Mouse (Mus musculus): ENCODE results near the gene Prickle3. TPM values are rescaled to one million over a fixed set of nuclear protein-coding genes. Genes with fewer than 3 reads are reported as not detected.

Prickle3 gene
- polyA plus RNA-seq, 1 experiment from 2014 or later = 2.3 TPM

- ATAC-seq (ENCODE audit: low read depth) = no peak
- WGBS (ENCODE audit: insufficient replicate concordance) = 64% methylated on average over 21 of the region's 21 CpGs
- no peak overlapping the region for H3K4me2 ChIP-seq (ENCODE audit: low read depth, low read length)
- peaks cover 8% of the 10 kb centered on the region; the same call in 1 of the 2 replicates for H3K4me1 ChIP-seq (ENCODE audit: control insufficient read depth, low read depth, low read length)
- no peaks in the 10 kb centered on the region for H3K9me3 ChIP-seq (replicated peaks; ENCODE audit: control insufficient read depth, low read length)
- no peak overlapping the region for H3K27ac ChIP-seq (ENCODE audit: low read length)
- H3K36me3 ChIP-seq (ENCODE audit: control insufficient read depth, insufficient read depth) = no peaks in the 10 kb centered on the region
- no peak overlapping the region for H3K9ac ChIP-seq (ENCODE audit: low read depth, low read length)
- H3K4me3 ChIP-seq (ENCODE audit: low read depth, low read length) = no peak overlapping the region
- H3K27me3 ChIP-seq (ENCODE audit: control insufficient read depth, insufficient read depth, low read depth, low read length) = no peaks in the 10 kb centered on the region
Measured at GRCm38 (mm10) chrX:7665739-7666502, 8.9 kb downstream of the Prickle3 start.

GRCm38 (mm10) chrX:7670390-7670881 lies 13.4 kb downstream of the Prickle3 start:
- Histone ChIP-seq H3K4me3 (ENCODE audit: low read depth, low read length) (peak overlapping the region; percentile 62), H3K4me1 (ENCODE audit: control insufficient read depth, low read depth, low read length) (peaks cover 8% of the 10 kb centered on the region), H3K4me2 (ENCODE audit: low read depth, low read length) (peak overlapping the region; percentile 69), H3K27me3 (ENCODE audit: control insufficient read depth, insufficient read depth, low read depth, low read length) (no peaks in the 10 kb centered on the region), H3K36me3 (ENCODE audit: control insufficient read depth, insufficient read depth) (no peaks in the 10 kb centered on the region), H3K27ac (ENCODE audit: low read length) (peak overlapping the region; percentile 14; the same call in 1 of the 2 replicates), H3K9ac (ENCODE audit: low read depth, low read length) (peak overlapping the region; percentile 50), H3K9me3 (replicated peaks; ENCODE audit: control insufficient read depth, low read length) (no peaks in the 10 kb centered on the region)
- WGBS (ENCODE audit: insufficient replicate concordance) = 12% methylated on average over 18 of the region's 19 CpGs
- peak; percentile 71 for ATAC-seq (ENCODE audit: low read depth)

GRCm38 (mm10) chrX:7670921-7671623 lies 14.0 kb downstream of the Prickle3 start, which contains the start of gene Plp2:
Gene Plp2, minus strand, starts transcription at chrX:7671390.
- no peaks in the 10 kb centered on the region for H3K36me3 ChIP-seq (ENCODE audit: control insufficient read depth, insufficient read depth)
- ATAC-seq (ENCODE audit: low read depth) = peak; percentile 42
- H3K27me3 ChIP-seq (ENCODE audit: control insufficient read depth, insufficient read depth, low read depth, low read length) = no peaks in the 10 kb centered on the region
- peak within 1 kb of the TSS; percentile 62 for H3K4me3 ChIP-seq (ENCODE audit: low read depth, low read length)
- 24% methylated on average over 35 of the region's 36 CpGs for WGBS (ENCODE audit: insufficient replicate concordance)
- peak within 1 kb of the TSS; percentile 50 for H3K9ac ChIP-seq (ENCODE audit: low read depth, low read length)
- H3K9me3 ChIP-seq (replicated peaks; ENCODE audit: control insufficient read depth, low read length) = no peaks in the 10 kb centered on the region
- peak within 1 kb of the TSS; percentile 14; the same call in 1 of the 2 replicates for H3K27ac ChIP-seq (ENCODE audit: low read length)
- peak within 1 kb of the TSS; percentile 69 for H3K4me2 ChIP-seq (ENCODE audit: low read depth, low read length)
- H3K4me1 ChIP-seq (ENCODE audit: control insufficient read depth, low read depth, low read length) = peaks cover 8% of the 10 kb centered on the region

- no peak overlapping the region for H3K4me2 ChIP-seq (ENCODE audit: low read depth, low read length)
- H3K36me3 ChIP-seq (ENCODE audit: control insufficient read depth, insufficient read depth) = no peaks in the 10 kb centered on the region
- 38% methylated on average over 6 of the region's 6 CpGs for WGBS (ENCODE audit: insufficient replicate concordance)
- no peaks in the 10 kb centered on the region for H3K9me3 ChIP-seq (replicated peaks; ENCODE audit: control insufficient read depth, low read length)
- ATAC-seq (ENCODE audit: low read depth) = no peak
- H3K4me3 ChIP-seq (ENCODE audit: low read depth, low read length) = no peak overlapping the region
- H3K27me3 ChIP-seq (ENCODE audit: control insufficient read depth, insufficient read depth, low read depth, low read length) = no peaks in the 10 kb centered on the region
- peaks cover 8% of the 10 kb centered on the region for H3K4me1 ChIP-seq (ENCODE audit: control insufficient read depth, low read depth, low read length)
- H3K9ac ChIP-seq (ENCODE audit: low read depth, low read length) = no peak overlapping the region
- no peak overlapping the region for H3K27ac ChIP-seq (ENCODE audit: low read length)
Measured at GRCm38 (mm10) chrX:7672739-7673138, 15.7 kb downstream of the Prickle3 start.

GRCm38 (mm10) chrX:7673578-7674281 lies 16.7 kb downstream of the Prickle3 start:
- ATAC-seq (ENCODE audit: low read depth) = no peak
- Histone ChIP-seq H3K9ac (ENCODE audit: low read depth, low read length) (no peak overlapping the region), H3K4me2 (ENCODE audit: low read depth, low read length) (peak overlapping the region; percentile 56), H3K27me3 (ENCODE audit: control insufficient read depth, insufficient read depth, low read depth, low read length) (no peaks in the 10 kb centered on the region), H3K9me3 (replicated peaks; ENCODE audit: control insufficient read depth, low read length) (no peaks in the 10 kb centered on the region), H3K36me3 (ENCODE audit: control insufficient read depth, insufficient read depth) (no peaks in the 10 kb centered on the region), H3K4me1 (ENCODE audit: control insufficient read depth, low read depth, low read length) (peaks cover 8% of the 10 kb centered on the region), H3K4me3 (ENCODE audit: low read depth, low read length) (peak overlapping the region; percentile 43; the same call in 1 of the 2 replicates), H3K27ac (ENCODE audit: low read length) (peak overlapping the region; percentile 14; the same call in 1 of the 2 replicates)
- 18% methylated on average over 12 of the region's 12 CpGs for WGBS (ENCODE audit: insufficient replicate concordance)

- no peaks in the 10 kb centered on the region for H3K36me3 ChIP-seq (ENCODE audit: control insufficient read depth, insufficient read depth)
- peaks cover 8% of the 10 kb centered on the region for H3K4me1 ChIP-seq (ENCODE audit: control insufficient read depth, low read depth, low read length)
- no peaks in the 10 kb centered on the region for H3K27me3 ChIP-seq (ENCODE audit: control insufficient read depth, insufficient read depth, low read depth, low read length)
- ATAC-seq (ENCODE audit: low read depth) = no peak
- no peaks in the 10 kb centered on the region for H3K9me3 ChIP-seq (replicated peaks; ENCODE audit: control insufficient read depth, low read length)
- peak overlapping the region; percentile 15; the same call in 1 of the 2 replicates for H3K9ac ChIP-seq (ENCODE audit: low read depth, low read length)
- H3K4me2 ChIP-seq (ENCODE audit: low read depth, low read length) = peak overlapping the region; percentile 56
- H3K4me3 ChIP-seq (ENCODE audit: low read depth, low read length) = peak overlapping the region; percentile 43
- 17% methylated on average over 28 of the region's 28 CpGs for WGBS (ENCODE audit: insufficient replicate concordance)
- H3K27ac ChIP-seq (ENCODE audit: low read length) = peak overlapping the region; percentile 14; the same call in 1 of the 2 replicates
Measured at GRCm38 (mm10) chrX:7674284-7675000, 17.4 kb downstream of the Prickle3 start.

- no peaks in the 10 kb centered on the region for H3K36me3 ChIP-seq (ENCODE audit: control insufficient read depth, insufficient read depth)
- no peak overlapping the region; the same call in 1 of the 2 replicates for H3K9ac ChIP-seq (ENCODE audit: low read depth, low read length)
- ATAC-seq (ENCODE audit: low read depth) = no peak
- H3K4me2 ChIP-seq (ENCODE audit: low read depth, low read length) = peak overlapping the region; percentile 56
- WGBS (ENCODE audit: insufficient replicate concordance) = 22% methylated on average over 10 of the region's 10 CpGs
- no peak overlapping the region for H3K27ac ChIP-seq (ENCODE audit: low read length)
- H3K4me1 ChIP-seq (ENCODE audit: control insufficient read depth, low read depth, low read length) = peaks cover 8% of the 10 kb centered on the region
- no peaks in the 10 kb centered on the region for H3K27me3 ChIP-seq (ENCODE audit: control insufficient read depth, insufficient read depth, low read depth, low read length)
- peak overlapping the region; percentile 43 for H3K4me3 ChIP-seq (ENCODE audit: low read depth, low read length)
- no peaks in the 10 kb centered on the region for H3K9me3 ChIP-seq (replicated peaks; ENCODE audit: control insufficient read depth, low read length)
Measured at GRCm38 (mm10) chrX:7675001-7675380, 17.9 kb downstream of the Prickle3 start.

GRCm38 (mm10) chrX:7678986-7679385 lies 21.9 kb downstream of the Prickle3 start:
- no peak overlapping the region for H3K4me3 ChIP-seq (ENCODE audit: low read depth, low read length)
- no peaks in the 10 kb centered on the region; the same call in none of the 2 replicates for H3K4me1 ChIP-seq (ENCODE audit: control insufficient read depth, low read depth, low read length)
- H3K36me3 ChIP-seq (ENCODE audit: control insufficient read depth, insufficient read depth) = no peaks in the 10 kb centered on the region
- 28% methylated on average over 3 of the region's 3 CpGs for WGBS (ENCODE audit: insufficient replicate concordance)
- H3K27ac ChIP-seq (ENCODE audit: low read length) = no peak overlapping the region
- no peak overlapping the region for H3K4me2 ChIP-seq (ENCODE audit: low read depth, low read length)
- no peaks in the 10 kb centered on the region for H3K27me3 ChIP-seq (ENCODE audit: control insufficient read depth, insufficient read depth, low read depth, low read length)
- H3K9me3 ChIP-seq (replicated peaks; ENCODE audit: control insufficient read depth, low read length) = no peaks in the 10 kb centered on the region
- no peak for ATAC-seq (ENCODE audit: low read depth)
- no peak overlapping the region for H3K9ac ChIP-seq (ENCODE audit: low read depth, low read length)

All from liver, embryonic 16.5 days (tissue).